Mouse (Mus musculus) gonadal fat pad, adult 2 months (tissue): ENCODE results near the gene Nhej1. TPM values are rescaled to one million over a fixed set of nuclear protein-coding genes. Genes with fewer than 3 reads are reported as not detected.

Experiments used
- DNase-seq: peaks from one replicate; pipeline ENCODE4 v3.0.0-alpha.2; 2012; ENCODE audit warnings: low read depth
- polyA plus RNA-seq: library from polyadenylated mRNA; depleted of rRNA; stranded (reverse); fragments of >200 nt; gene quantifications from 2 replicates; pipeline ENCODE4 v1.2.3, GENCODE M21; 2012

The Nhej1 gene
- polyA plus RNA-seq, 1 experiment = 4.9 TPM

- no peak for DNase-seq
These were observed 418 bp upstream of the Nhej1 start for GRCm38 (mm10) chr1:75125418-75125817.

- DNase-seq = no peak
These were observed 2.8 kb downstream of the Nhej1 start for GRCm38 (mm10) chr1:75122211-75122610.

DNA sequence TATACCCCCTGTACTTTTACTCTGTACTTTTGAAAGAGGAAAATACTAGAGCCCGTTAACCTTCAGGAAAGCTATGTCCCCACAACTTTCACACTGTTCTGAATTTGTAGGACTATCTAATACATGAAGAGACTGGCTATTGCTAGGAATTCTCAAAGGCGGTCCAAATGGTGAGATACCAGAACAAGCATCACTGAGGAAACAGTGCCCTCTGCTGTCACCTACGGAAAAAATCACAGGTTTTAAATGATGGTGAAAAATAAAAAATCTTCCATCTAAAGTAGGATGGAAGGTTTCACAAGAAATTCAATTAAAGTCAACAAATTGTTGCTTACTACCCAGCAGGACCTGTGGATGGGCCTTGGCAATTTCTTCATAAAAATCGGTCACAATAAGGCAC, 72.9 kb downstream of the Nhej1 start:
- DNase-seq = no peak

GRCm38 (mm10) chr1:75051428-75051827, 73.6 kb downstream of the Nhej1 start:
- DNase-seq = no peak

DNA sequence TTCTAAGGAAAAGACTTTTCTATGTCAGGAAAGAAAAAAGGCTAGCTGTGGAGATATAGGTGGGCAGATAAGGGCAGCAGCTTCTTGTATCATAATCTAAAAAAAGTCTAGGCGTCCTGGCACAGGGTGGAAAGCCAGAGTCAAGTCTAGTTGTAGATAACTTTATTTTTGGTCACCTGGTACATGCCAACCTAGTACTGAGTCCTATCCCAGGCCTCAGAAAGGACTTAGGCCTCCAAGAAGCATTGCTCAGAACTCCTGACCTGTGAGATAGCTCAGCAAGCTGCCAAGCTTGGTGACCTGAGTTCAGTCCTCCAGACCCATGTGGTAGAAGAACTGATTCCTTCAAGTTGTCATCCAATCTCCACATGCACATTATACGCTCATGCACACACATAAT, 76.4 kb downstream of the Nhej1 start:
- no peak for DNase-seq

DNA sequence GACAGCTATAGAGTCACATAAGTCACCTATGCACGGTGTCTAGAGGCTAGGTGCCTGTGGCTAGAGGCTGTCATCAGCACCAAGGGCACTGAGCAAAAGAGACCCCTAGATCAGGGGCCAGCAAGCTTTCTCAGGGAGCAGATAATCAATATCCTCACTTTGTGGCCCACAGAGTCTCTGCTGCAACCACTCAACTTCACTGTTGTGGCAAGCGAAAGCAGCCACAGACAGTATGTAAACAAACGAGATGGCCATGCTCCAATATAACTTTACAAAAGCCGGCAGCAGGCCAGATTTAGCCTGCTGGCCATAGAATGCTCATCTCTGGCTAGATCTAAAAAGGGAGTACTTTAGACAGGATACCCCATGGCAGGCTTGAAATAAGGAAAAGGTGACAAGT, 77.0 kb downstream of the Nhej1 start:
- no peak for DNase-seq

GRCm38 (mm10) chr1:75040429-75040828, 84.6 kb downstream of the Nhej1 start:
- no peak for DNase-seq

DNA sequence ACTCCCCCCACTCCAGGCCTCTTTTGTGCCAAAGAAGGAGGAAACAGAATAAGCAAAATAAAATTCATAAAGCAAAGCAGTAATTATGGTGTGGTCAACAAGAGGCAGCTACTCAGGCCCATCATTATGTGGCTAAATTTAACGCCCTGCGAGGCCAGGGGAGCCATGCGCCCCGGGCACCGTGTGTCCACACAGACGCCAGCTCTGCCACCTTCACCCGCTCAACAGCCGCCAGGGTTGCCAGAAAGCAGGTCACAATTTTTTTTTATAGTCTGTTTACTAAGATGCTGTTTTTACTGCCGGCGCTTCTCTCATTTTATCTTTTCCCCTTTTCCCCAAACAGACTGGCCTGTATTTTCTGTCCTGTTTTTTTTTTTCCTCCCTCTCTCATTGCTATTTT, 93.0 kb downstream of the Nhej1 start:
- no peak for DNase-seq

DNA sequence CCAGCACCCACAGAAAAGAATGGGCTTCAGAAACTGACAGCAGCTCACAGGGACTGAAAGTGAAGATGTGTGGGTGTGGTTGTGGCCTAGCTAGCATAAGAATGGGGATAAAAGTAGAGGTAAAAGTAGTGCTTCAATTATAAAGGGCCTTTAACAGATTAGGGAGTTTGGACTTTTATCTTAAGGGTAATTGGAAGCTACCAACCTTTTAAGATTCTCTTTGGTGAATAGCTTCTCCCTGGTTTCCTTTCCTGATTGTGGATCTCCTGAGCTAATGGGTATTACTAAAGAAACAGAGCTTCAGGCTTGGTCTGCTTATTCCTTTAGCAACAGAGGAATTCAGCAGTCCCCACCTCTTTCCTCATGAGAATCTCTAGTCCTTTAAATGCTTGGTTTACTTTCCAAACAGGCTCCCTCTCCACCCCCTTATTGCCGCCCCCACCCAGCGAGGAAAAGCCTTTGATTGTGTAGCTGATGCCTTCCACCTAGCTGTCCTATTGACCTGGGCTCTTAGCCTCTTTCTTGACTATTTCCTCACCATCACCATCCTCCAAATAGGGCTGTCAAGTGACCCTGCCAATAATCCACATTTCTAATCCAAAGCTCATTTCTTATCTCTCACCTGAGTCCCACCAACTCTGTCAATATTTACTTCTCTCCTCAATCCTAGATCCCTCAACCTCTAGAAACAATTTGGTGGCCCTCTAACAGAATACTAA, 97.8 kb downstream of the Nhej1 start:
- DNase-seq = no peak

DNA sequence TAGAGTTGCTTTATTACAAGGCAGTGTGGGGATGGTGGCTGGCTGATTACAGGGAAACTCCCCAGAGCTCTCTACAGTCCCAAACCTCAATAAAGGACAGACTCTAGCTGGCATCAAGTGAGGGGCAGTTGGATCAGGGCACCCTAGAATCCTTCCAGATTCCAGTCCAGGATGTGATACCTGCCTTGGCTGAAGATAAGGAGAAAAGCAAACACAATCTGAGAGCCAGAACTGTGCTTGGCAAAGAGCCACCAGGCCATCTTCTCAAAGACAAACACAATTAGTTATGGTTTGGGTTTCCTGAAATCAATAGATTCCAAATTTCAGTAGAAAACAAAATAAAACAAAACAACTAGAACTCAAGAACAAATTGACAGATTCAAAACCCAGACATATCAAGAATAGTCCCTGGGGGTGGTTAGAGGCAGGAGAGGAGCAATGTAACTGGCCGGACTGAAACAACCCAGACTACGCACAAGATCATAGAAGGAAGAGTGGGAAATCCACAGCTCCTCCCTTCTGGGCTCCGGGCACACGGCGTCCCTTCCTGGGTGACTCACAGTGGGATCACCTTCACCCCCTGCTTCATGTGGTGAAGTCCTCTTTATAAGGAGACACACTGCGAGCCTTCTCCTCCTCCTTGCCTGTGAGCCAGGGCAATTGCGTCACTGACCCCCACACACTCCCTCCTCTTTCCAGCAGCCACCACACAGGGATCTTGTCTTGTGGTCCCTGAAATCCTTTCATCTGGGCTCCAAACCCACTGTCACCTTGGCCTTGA, 100.4 kb downstream of the Nhej1 start:
- DNase-seq = no peak

- DNase-seq = no peak
These were observed 102.8 kb downstream of the Nhej1 start for GRCm38 (mm10) chr1:75022216-75022615.

GRCm38 (mm10) chr1:75016846-75017245, 108.2 kb downstream of the Nhej1 start:
- no peak for DNase-seq

- DNase-seq = no peak
These were observed 109.3 kb downstream of the Nhej1 start for GRCm38 (mm10) chr1:75015551-75016265.

GRCm38 (mm10) chr1:75014210-75014845, 110.7 kb downstream of the Nhej1 start:
- DNase-seq = no peak

GRCm38 (mm10) chr1:75010817-75011216, 114.2 kb downstream of the Nhej1 start:
- no peak for DNase-seq

- no peak for DNase-seq
These were observed 114.8 kb downstream of the Nhej1 start for GRCm38 (mm10) chr1:75010203-75010602.

- DNase-seq = no peak
These were observed 119.0 kb downstream of the Nhej1 start for GRCm38 (mm10) chr1:75006016-75006415.

DNA sequence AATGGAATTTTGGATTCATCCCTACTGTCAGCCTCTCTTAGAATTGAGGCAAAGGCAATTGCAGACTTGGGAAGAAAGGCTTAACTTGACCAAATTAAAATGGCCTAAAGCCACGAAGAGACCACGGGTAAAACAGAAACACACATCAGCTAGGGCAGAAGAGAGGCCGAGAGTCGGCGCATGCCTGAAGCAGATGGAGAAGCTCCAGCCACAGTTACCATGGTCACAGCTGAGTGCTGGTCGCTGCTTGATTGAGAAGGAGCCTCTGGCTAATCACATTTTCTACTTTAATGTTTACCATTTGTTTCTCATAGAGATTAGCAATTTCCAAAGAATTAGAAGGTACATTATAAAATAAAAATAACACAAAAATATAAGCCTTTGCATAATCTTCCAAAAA, 123.8 kb downstream of the Nhej1 start:
- DNase-seq = no peak

DNA sequence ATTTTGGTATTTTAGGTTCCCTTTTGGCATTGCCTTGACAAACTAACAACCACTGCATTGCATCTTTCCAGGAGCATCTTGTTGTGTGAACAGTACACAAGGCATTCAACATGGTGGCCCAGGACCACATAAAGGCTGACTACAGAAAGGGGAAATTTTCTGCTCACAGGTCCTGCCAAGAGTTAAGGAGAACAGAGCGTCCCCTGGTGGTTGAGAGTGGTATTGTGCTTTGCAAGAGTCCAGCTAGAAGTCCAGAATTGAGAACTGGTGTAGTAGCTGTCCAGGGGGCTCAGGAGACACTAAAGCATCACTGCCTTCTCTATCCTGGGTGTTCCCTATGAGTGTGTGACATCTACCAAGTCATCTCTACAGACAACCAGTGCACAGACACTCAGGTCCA, 124.5 kb downstream of the Nhej1 start:
- no peak for DNase-seq

GRCm38 (mm10) chr1:74999173-74999572, 125.8 kb downstream of the Nhej1 start:
- no peak for DNase-seq

DNA sequence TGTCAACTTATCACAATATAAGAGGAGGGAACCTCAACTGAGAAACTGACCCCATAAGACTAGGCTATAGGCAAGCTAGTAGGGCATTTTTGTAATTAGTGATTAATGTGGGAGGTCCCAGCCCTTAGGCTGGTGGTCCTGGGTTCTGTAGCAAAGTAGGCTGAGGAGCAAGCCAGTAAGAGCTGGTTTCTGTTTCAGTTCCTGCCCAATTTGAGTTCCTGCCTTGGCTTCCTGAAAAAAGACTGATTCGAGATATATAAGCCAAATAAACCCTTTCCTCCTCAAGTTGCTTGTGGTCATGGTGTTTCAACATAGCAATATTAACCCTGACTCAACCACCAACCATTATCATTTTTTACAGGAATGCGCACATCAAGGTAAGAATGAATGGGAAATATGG, 127.8 kb downstream of the Nhej1 start:
- DNase-seq = no peak

- DNase-seq = no peak
These were observed 148.0 kb downstream of the Nhej1 start for GRCm38 (mm10) chr1:74977001-74977400.
